Mouse (Mus musculus) kidney, adult 2 months (tissue): ENCODE results near the gene Gm5678. TPM values are rescaled to one million over a fixed set of nuclear protein-coding genes. Genes with fewer than 3 reads are reported as not detected.
"Not testable (repeated sequence)": the region's sequence is repeated elsewhere in the genome, so short reads cannot be mapped to it uniquely, and the experiment has no call there.

ENCODE experiments used
- DNase-seq: peaks from one replicate; pipeline ENCODE4 v3.0.0; 2021
- H3K27ac ChIP-seq: fragments of 200-500 bp; 2 replicates; pipeline ENCODE4 v1.5.1; 2012; ENCODE audit warnings: low read depth, low read length, control low read depth, inconsistent platforms; ENCODE audit not compliant: insufficient read depth
- H3K27me3 ChIP-seq: fragments of 200-500 bp; replicated peaks from 2 replicates; pipeline ENCODE4 v1.6.1; 2012; ENCODE audit warnings: mild to moderate bottlenecking, moderate library complexity, low read length, inconsistent platforms; ENCODE audit not compliant: control insufficient read depth, insufficient read depth
- H3K36me3 ChIP-seq: fragments of 200-500 bp; 2 replicates; pipeline ENCODE4 v1.6.1; 2012; ENCODE audit warnings: mild to moderate bottlenecking, moderate library complexity, low read length, inconsistent platforms; ENCODE audit not compliant: control insufficient read depth, insufficient read depth
- H3K4me1 ChIP-seq: fragments of 200-500 bp; 2 replicates; pipeline ENCODE4 v1.6.1; 2011; ENCODE audit warnings: low read length; ENCODE audit not compliant: control insufficient read depth, insufficient read depth
- H3K4me3 ChIP-seq: fragments of 200-500 bp; 2 replicates; pipeline ENCODE4 v1.5.1; 2011; ENCODE audit warnings: mild to moderate bottlenecking, low read depth, low read length, control low read depth; ENCODE audit not compliant: insufficient read depth
- CTCF ChIP-seq: fragments of 200-500 bp; conservative IDR thresholded peaks from 2 replicates; pipeline ENCODE4 v1.5.1; 2011; ENCODE audit warnings: low read depth, mild to moderate bottlenecking, control low read depth, low read length, moderate library complexity, mixed read lengths; ENCODE audit not compliant: insufficient read depth, insufficient read length
- POLR2A ChIP-seq: fragments of 200-500 bp; IDR thresholded peaks from one replicate; pipeline ENCODE4 v1.6.1; 2011; ENCODE audit warnings: low read depth, low read length, control low read depth
- WGBS: fragments of 180-500 bp; shearing (Covaris S2); methylation state at CpG from one replicate; pipeline ENCODE4 v1.1.7; 2018; 5-methylcytosine and 5-hydroxymethylcytosine counted together
- polyA plus RNA-seq: library from polyadenylated mRNA; depleted of rRNA; stranded (reverse); fragments of >200 nt; gene quantifications from 2 replicates; pipeline ENCODE4 v1.2.3, GENCODE M21; 2012

Gm5678 gene
- polyA plus RNA-seq, 1 experiment: not detected

GRCm38 (mm10) chr16:93608731-93609130 is 19.2 kb upstream of the Gm5678 start:
- Histone ChIP-seq H3K27me3 (no peaks in the 10 kb centered on the region), H3K27ac (no peak overlapping the region), H3K4me3 (no peak overlapping the region), H3K4me1 (peaks cover 13% of the 10 kb centered on the region), H3K36me3 (no peaks in the 10 kb centered on the region; the same call in 1 of the 2 replicates)
- no peak for DNase-seq
- 48% methylated on average over 8 of the region's 8 CpGs for WGBS
- TF ChIP-seq POLR2A (no peak), CTCF (no peak)

- DNase-seq: no peak
- TF ChIP-seq CTCF (no peak), POLR2A (no peak)
- 95% methylated on average over 4 of the region's 4 CpGs for WGBS
- H3K4me1 ChIP-seq: peaks cover 6% of the 10 kb centered on the region
- no peak overlapping the region for H3K27ac ChIP-seq
- no peak overlapping the region for H3K4me3 ChIP-seq
- no peaks in the 10 kb centered on the region for H3K27me3 ChIP-seq
- H3K36me3 ChIP-seq: no peaks in the 10 kb centered on the region; the same call in 1 of the 2 replicates
These were observed 18.1 kb upstream of the Gm5678 start for GRCm38 (mm10) chr16:93609796-93610195.

- peaks cover 6% of the 10 kb centered on the region for H3K4me1 ChIP-seq
- WGBS: 57% methylated on average over 4 of the region's 4 CpGs
- no peaks in the 10 kb centered on the region; the same call in 1 of the 2 replicates for H3K36me3 ChIP-seq
- no peaks in the 10 kb centered on the region for H3K27me3 ChIP-seq
- no peak overlapping the region for H3K27ac ChIP-seq
- TF ChIP-seq CTCF (no peak), POLR2A (no peak)
- DNase-seq: peak; percentile 62
- H3K4me3 ChIP-seq: no peak overlapping the region
These were observed 16.9 kb upstream of the Gm5678 start for GRCm38 (mm10) chr16:93610961-93611360.

GRCm38 (mm10) chr16:93615118-93615870 is 12.6 kb upstream of the Gm5678 start:
- Histone ChIP-seq H3K4me1 (peaks cover 2% of the 10 kb centered on the region; the same call in 1 of the 2 replicates), H3K27ac (no peak overlapping the region), H3K4me3 (no peak overlapping the region), H3K27me3 (no peaks in the 10 kb centered on the region), H3K36me3 (no peaks in the 10 kb centered on the region; the same call in 1 of the 2 replicates)
- peak; percentile 83 for TF ChIP-seq CTCF
- no peak for TF ChIP-seq POLR2A
- peak; percentile 72 for DNase-seq
- WGBS: 22% methylated on average over 5 of the region's 5 CpGs

GRCm38 (mm10) chr16:93623759-93624158 is 4.1 kb upstream of the Gm5678 start:
- H3K4me1 ChIP-seq, DNase-seq, H3K36me3 ChIP-seq, H3K4me3 ChIP-seq, H3K27ac ChIP-seq, H3K27me3 ChIP-seq: not testable (repeated sequence)
- 91% methylated on average over 4 of the region's 4 CpGs for WGBS

- Histone ChIP-seq H3K27ac (no peak overlapping the region), H3K36me3 (no peaks in the 10 kb centered on the region), H3K27me3 (no peaks in the 10 kb centered on the region), H3K4me3 (no peak overlapping the region), H3K4me1 (no peaks in the 10 kb centered on the region)
- 73% methylated on average over 4 of the region's 4 CpGs for WGBS
- DNase-seq: no peak
- TF ChIP-seq POLR2A: no peak
- TF ChIP-seq CTCF: no peak
These were observed 3.2 kb upstream of the Gm5678 start for GRCm38 (mm10) chr16:93624671-93625070.

- no peak overlapping the region for H3K27ac ChIP-seq
- no peaks in the 10 kb centered on the region for H3K27me3 ChIP-seq
- peak; percentile 37 for DNase-seq
- no peak overlapping the region for H3K4me3 ChIP-seq
- no peaks in the 10 kb centered on the region for H3K4me1 ChIP-seq
- H3K36me3 ChIP-seq: no peaks in the 10 kb centered on the region
- WGBS: 6% methylated on average over 1 of the region's 1 CpGs
- TF ChIP-seq POLR2A: no peak
- peak; percentile 74 for TF ChIP-seq CTCF
These were observed 1.2 kb upstream of the Gm5678 start for GRCm38 (mm10) chr16:93626745-93627144.
